ENCODE assay signal across 24 mouse cellular contexts in genomic region chr6:121363061-121363460, GRCm38 (mm10). TPM values are rescaled to one million over a fixed set of nuclear protein-coding genes. Genes with fewer than 3 reads are reported as not detected.
DNase-seq lines count a peak whose midpoint lies in the region; ATAC-seq lines count a peak whose summit lies in the region.
"Had no signal": no experiment of that assay in that cellular context is flagged by ENCODE, and none has a peak within 500 bp of the region (broad histone marks: within the 10 kb centered on the region; RNA-seq: fewer than 3 reads in every experiment).

No protein-coding gene starts in this region.

- no peak for DNase-seq in kidney, postnatal 25 days
- DNase-seq in ovary, postnatal 36 days (ENCODE audit: low spot score): peak; percentile 16
- DNase-seq in ovary, postnatal 14 days (ENCODE audit: low spot score): no peak
- DNase-seq: adrenal gland, adult 8-10 months; adrenal gland, postnatal 25 days; cerebellum, adult 11-12 months; cerebellum, adult 9-11 months; gastrocnemius, adult 2 months; gastrocnemius, postnatal 14 days; heart, adult 11 months had no signal

- no peaks in the 10 kb centered on the region for H3K9me3 ChIP-seq in hindbrain, embryonic 15.5 days
- no peaks in the 10 kb centered on the region for H3K9me3 ChIP-seq in hindbrain, embryonic 13.5 days
- no peaks in the 10 kb centered on the region for H3K9me3 ChIP-seq in kidney, embryonic 15.5 days (replicated peaks)
- H3K9me3 ChIP-seq: forebrain, embryonic 10.5 days; forebrain, embryonic 13.5 days had no signal

- no peaks in the 10 kb centered on the region for H3K27me3 ChIP-seq in hindbrain, embryonic 15.5 days
- no peaks in the 10 kb centered on the region for H3K27me3 ChIP-seq in hindbrain, embryonic 13.5 days
- no peaks in the 10 kb centered on the region for H3K27me3 ChIP-seq in kidney, embryonic 15.5 days
- H3K27me3 ChIP-seq: forebrain, embryonic 13.5 days had no signal

- no peaks in the 10 kb centered on the region for H3K36me3 ChIP-seq in hindbrain, embryonic 15.5 days
- no peaks in the 10 kb centered on the region for H3K36me3 ChIP-seq in hindbrain, embryonic 13.5 days
- no peaks in the 10 kb centered on the region for H3K36me3 ChIP-seq in kidney, embryonic 15.5 days
- H3K36me3 ChIP-seq: forebrain, embryonic 10.5 days had no signal

- 80% methylated on average over 6 of the region's 6 CpGs for WGBS in hindbrain, embryonic 15.5 days
- 82% methylated on average over 6 of the region's 6 CpGs for WGBS in hindbrain, embryonic 13.5 days
- 57% methylated on average over 6 of the region's 6 CpGs for WGBS in kidney, embryonic 15.5 days

- H3K4me3 ChIP-seq in hindbrain, embryonic 15.5 days: no peak overlapping the region
- H3K4me3 ChIP-seq in hindbrain, embryonic 13.5 days: no peak overlapping the region
- H3K4me3 ChIP-seq in kidney, embryonic 15.5 days (replicated peaks): no peak overlapping the region
- H3K4me3 ChIP-seq: forebrain, embryonic 10.5 days; forebrain, embryonic 13.5 days; gastrocnemius, adult 2 months had no signal

- no peak overlapping the region for H3K27ac ChIP-seq in hindbrain, embryonic 15.5 days (replicated peaks)
- H3K27ac ChIP-seq in hindbrain, embryonic 13.5 days: no peak overlapping the region
- no peak overlapping the region for H3K27ac ChIP-seq in kidney, embryonic 15.5 days
- H3K27ac ChIP-seq: forebrain, embryonic 10.5 days; forebrain, embryonic 13.5 days; gastrocnemius, adult 2 months had no signal

- no peak overlapping the region for H3K9ac ChIP-seq in hindbrain, embryonic 15.5 days
- H3K9ac ChIP-seq in hindbrain, embryonic 13.5 days: no peak overlapping the region
- no peak overlapping the region for H3K9ac ChIP-seq in kidney, embryonic 15.5 days
- H3K9ac ChIP-seq: forebrain, embryonic 13.5 days had no signal

- 0 out of 2 replicates have a peak, but pooled peaks have one; percentile 32 for ATAC-seq in hindbrain, embryonic 15.5 days (ENCODE audit: low FRiP score, low read depth)
- no peak for ATAC-seq in hindbrain, embryonic 13.5 days (ENCODE audit: low FRiP score)
- peak; percentile 44; the same call in 1 of the 2 replicates for ATAC-seq in kidney, embryonic 15.5 days (replicated peaks; ENCODE audit: low FRiP score)
- ATAC-seq: activated CD4-positive, CD25-positive, alpha-beta regulatory T cell, adult 4 months; CD4-positive, CD25-positive, alpha-beta regulatory T cell, adult 4 months; forebrain, embryonic 13.5 days; forebrain, embryonic 16.5 days; intestine, postnatal 0 days had no signal

- no peak overlapping the region for H3K4me2 ChIP-seq in hindbrain, embryonic 15.5 days
- H3K4me2 ChIP-seq in hindbrain, embryonic 13.5 days: no peak overlapping the region
- H3K4me2 ChIP-seq in kidney, embryonic 15.5 days: no peak overlapping the region
- H3K4me2 ChIP-seq: forebrain, embryonic 13.5 days; heart, embryonic 11.5 days had no signal

- no peaks in the 10 kb centered on the region for H3K4me1 ChIP-seq in hindbrain, embryonic 15.5 days (replicated peaks)
- H3K4me1 ChIP-seq in hindbrain, embryonic 13.5 days (replicated peaks): peaks cover 9% of the 10 kb centered on the region; the same call in 1 of the 2 replicates
- no peaks in the 10 kb centered on the region for H3K4me1 ChIP-seq in kidney, embryonic 15.5 days
- H3K4me1 ChIP-seq: forebrain, embryonic 13.5 days had no signal

RNA-seq across cellular contexts. Expression of gene Slc6a12, which starts 20.2 kb away (rescaled TPM):
- 1.3 and 2.4 TPM in 2 replicates for polyA plus RNA-seq in hindbrain, embryonic 15.5 days (2015; fragmentation: Nextera tagmentation; extraction: Ambion mirVana)
- 0.27 and 0.44 TPM in 2 replicates for polyA plus RNA-seq in hindbrain, embryonic 13.5 days (2015; fragmentation: Nextera tagmentation; extraction: Ambion mirVana)
- polyA plus RNA-seq in kidney, embryonic 15.5 days (2015; fragmentation: Nextera tagmentation; extraction: Ambion mirVana): 0.44 and 0.51 TPM in 2 replicates
- polyA plus RNA-seq: activated CD4-positive, CD25-positive, alpha-beta regulatory T cell, adult 4 months; CD4-positive, CD25-positive, alpha-beta regulatory T cell, adult 4 months; embryonic facial prominence, embryonic 11.5 days; heart, embryonic 14.5 days; heart, postnatal 0 days; intestine, embryonic 14.5 days had no signal
